Mouse (Mus musculus) hindbrain, embryonic 14.5 days (tissue): ENCODE measurements around the gene Nfu1. TPM values are rescaled to one million over a fixed set of nuclear protein-coding genes. Genes with fewer than 3 reads are reported as not detected.
"Not testable (repeated sequence)": the region's sequence is repeated elsewhere in the genome, so short reads cannot be mapped to it uniquely, and the experiment has no call there.

Experiments
- ATAC-seq: fragments of 200-750 bp; cut with Nextera tagmentation; 2 replicates; pipeline ENCODE4 v1.8.0; 2017; ENCODE audit warnings: moderate number of reproducible peaks, mild to moderate bottlenecking, moderate TSS enrichment, moderate library complexity; ENCODE audit not compliant: low FRiP score
- DNase-seq: peaks from one replicate; pipeline ENCODE4 v3.0.0-alpha.2; 2015; ENCODE audit warnings: low spot score
- H3K27ac ChIP-seq: fragments of 300-500 bp; sonication (generic); 2 replicates; pipeline ENCODE4 v1.5.1; 2014; ENCODE audit warnings: mild to moderate bottlenecking, moderate library complexity
- H3K27me3 ChIP-seq: fragments of 300-500 bp; sonication (generic); 2 replicates; pipeline ENCODE4 v1.6.1; 2014; ENCODE audit warnings: mild to moderate bottlenecking, low read length, mixed read lengths; ENCODE audit not compliant: control insufficient read depth, insufficient read depth
- H3K36me3 ChIP-seq: fragments of 300-500 bp; sonication (generic); replicated peaks from 2 replicates; pipeline ENCODE4 v1.6.1; 2014; ENCODE audit not compliant: control insufficient read depth, insufficient read depth
- H3K4me1 ChIP-seq: fragments of 300-500 bp; sonication (generic); replicated peaks from 2 replicates; pipeline ENCODE4 v1.6.1; 2014; ENCODE audit warnings: antibody characterized with exemption, low read length, mixed read lengths; ENCODE audit not compliant: control insufficient read depth, insufficient read depth
- H3K4me2 ChIP-seq: fragments of 300-500 bp; sonication (generic); replicated peaks from 2 replicates; pipeline ENCODE4 v1.6.1; 2014; ENCODE audit warnings: mild to moderate bottlenecking, moderate library complexity
- H3K4me3 ChIP-seq: fragments of 300-500 bp; sonication (generic); replicated peaks from 2 replicates; pipeline ENCODE4 v1.5.1; 2014; ENCODE audit warnings: mild to moderate bottlenecking, low read length
- H3K9ac ChIP-seq: fragments of 300-500 bp; sonication (generic); 2 replicates; pipeline ENCODE4 v1.6.1; 2014
- H3K9me3 ChIP-seq: fragments of 300-500 bp; sonication (generic); 2 replicates; pipeline ENCODE4 v1.6.1; 2016; ENCODE audit warnings: low read length; ENCODE audit not compliant: control insufficient read depth
- WGBS: fragments of 180-500 bp; shearing (Covaris S2); extraction: QIAGEN DNeasy Blood & Tissue Kit; methylation state at CpG from one replicate; pipeline ENCODE4 v1.1.7; 2014; 5-methylcytosine and 5-hydroxymethylcytosine counted together
- polyA plus RNA-seq: library from polyadenylated mRNA; unstranded; fragments of >200 nt; fragmentation: Nextera tagmentation; extraction: Ambion mirVana; gene quantifications from 2 replicates; pipeline ENCODE4 v1.2.1, GENCODE M21; 2014

The Nfu1 gene
- polyA plus RNA-seq, 1 experiment from 2014 or later: 146 TPM

DNA sequence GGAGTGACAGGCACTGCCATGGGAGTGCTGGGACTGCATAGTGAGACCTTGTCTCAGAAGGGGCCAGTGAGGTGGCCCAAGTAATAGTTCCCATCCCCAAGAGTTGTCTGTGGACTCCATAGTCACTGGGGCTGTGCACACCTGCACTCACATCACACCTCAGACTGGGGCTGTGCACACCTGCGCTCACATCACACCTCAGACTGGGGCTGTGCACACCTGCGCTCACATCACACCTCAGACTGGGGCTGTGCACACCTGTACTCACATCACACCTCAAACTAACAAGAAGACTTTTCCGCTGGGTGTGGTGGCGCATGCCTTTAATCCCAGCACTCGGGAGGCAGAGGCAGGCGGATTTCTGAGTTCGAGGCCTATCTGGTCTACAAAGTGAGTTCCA, 39.7 kb downstream of the Nfu1 start:
- not testable (repeated sequence) for H3K9me3 ChIP-seq, H3K4me3 ChIP-seq, H3K27me3 ChIP-seq, DNase-seq, H3K27ac ChIP-seq, H3K4me1 ChIP-seq, H3K9ac ChIP-seq, H3K4me2 ChIP-seq, ATAC-seq
- WGBS: 97% methylated on average over 7 of the region's 7 CpGs
- H3K36me3 ChIP-seq: peaks cover 36% of the 10 kb centered on the region

DNA sequence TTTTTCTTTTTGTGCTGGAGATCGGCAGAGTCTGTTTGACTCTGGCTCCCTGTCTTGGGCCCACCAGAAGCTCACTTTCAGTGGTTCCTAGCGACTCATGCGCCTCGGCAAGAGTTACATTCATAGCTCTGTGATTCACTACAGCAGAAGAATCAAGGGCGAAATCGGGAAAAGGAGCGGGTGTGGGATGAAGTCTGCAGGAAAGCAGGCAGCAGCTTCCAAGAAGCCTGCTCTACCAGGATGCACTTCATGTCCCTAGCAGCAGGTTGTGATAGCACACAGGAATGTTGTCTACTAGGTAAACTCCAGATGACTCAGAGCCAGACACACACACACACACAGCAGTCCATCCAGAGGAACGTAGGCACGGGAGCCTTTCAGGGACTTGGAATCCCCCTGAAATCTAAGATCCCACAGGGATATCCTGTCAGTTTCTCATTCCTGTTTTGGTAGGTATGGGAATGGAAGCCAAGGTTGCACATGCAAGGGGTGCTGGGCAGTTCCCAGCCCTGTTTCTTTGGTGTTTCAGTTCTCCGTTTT, 42.9 kb downstream of the Nfu1 start:
- Histone ChIP-seq H3K9me3 (no peaks in the 10 kb centered on the region), H3K9ac (no peak overlapping the region), H3K4me2 (no peak overlapping the region), H3K36me3 (peaks cover 66% of the 10 kb centered on the region), H3K27me3 (no peaks in the 10 kb centered on the region), H3K27ac (no peak overlapping the region), H3K4me1 (no peaks in the 10 kb centered on the region), H3K4me3 (no peak overlapping the region)
- DNase-seq (no peak), ATAC-seq (no peak)
- WGBS: 91% methylated on average over 10 of the region's 10 CpGs

DNA sequence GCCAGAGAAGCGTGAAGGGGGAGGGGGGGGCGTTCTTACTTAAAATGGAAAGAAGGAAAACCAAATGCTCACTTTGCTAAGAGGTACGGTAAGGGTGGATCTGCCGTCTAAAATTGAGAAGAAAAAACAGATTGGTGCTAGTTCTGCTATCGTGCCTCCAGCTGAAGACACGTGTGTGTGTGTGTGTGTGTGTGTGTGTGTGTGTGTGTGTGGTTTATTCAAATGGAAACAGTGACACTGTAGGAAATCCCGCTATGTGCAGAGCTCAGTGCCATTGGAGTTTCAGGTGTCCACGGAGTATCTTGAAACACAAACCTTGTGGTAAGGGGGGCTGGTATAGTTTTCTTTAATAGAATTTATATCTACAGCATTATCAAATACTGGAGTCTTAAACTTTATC, 45.2 kb downstream of the Nfu1 start:
- DNase-seq: no peak
- Histone ChIP-seq H3K9ac (no peak overlapping the region), H3K27ac (no peak overlapping the region), H3K36me3 (peaks cover 80% of the 10 kb centered on the region), H3K27me3 (no peaks in the 10 kb centered on the region), H3K9me3 (no peaks in the 10 kb centered on the region), H3K4me2 (no peak overlapping the region), H3K4me3 (no peak overlapping the region), H3K4me1 (no peaks in the 10 kb centered on the region)
- no peak for ATAC-seq
- WGBS: 88% methylated on average over 8 of the region's 8 CpGs

DNA sequence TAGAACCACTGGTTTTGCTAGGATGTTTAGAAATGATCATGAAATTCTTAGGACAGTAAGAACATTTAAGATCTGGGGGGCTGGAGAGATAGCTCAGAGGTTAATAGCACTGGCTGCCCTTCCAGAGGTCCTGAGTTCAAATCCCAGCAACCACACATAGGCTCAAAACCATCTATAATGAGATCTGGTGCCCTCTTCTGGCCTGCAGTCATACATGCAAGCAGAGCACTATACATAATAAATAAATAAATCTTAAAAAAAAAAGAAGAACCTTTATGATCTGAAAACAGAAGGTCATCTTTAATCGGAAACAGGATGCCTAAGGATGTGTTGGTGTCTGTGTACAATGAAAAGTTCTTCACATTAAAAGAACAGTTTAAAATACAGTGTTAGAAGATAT, 50.7 kb downstream of the Nfu1 start:
- Histone ChIP-seq H3K36me3 (peaks cover 96% of the 10 kb centered on the region), H3K27ac (no peak overlapping the region), H3K27me3 (no peaks in the 10 kb centered on the region), H3K4me2 (no peak overlapping the region), H3K9ac (no peak overlapping the region), H3K4me3 (no peak overlapping the region), H3K9me3 (no peaks in the 10 kb centered on the region), H3K4me1 (no peaks in the 10 kb centered on the region)
- no peak for ATAC-seq
- 98% methylated on average over 1 of the region's 1 CpGs for WGBS
- DNase-seq: no peak

DNA sequence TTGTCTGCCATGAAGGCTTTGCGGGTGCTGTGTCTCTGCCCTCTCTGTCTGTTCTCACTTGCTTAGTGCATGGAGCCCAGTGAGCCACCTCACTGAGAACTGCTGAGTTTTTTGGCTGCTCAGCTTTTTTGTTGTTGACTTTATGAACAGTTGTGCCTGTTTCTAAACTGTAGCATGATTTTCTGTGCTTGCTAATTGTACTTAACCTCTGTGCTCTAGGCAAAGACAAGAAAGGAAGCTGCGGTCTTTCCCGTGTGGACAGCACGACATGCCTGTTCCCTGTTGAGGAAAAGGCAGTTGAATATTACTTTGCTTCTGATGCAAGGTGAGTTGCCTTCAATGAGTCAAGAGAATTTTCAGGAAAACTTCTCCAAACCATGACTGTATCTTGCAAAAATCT, 54.5 kb downstream of the Nfu1 start:
- H3K27me3 ChIP-seq: no peaks in the 10 kb centered on the region
- H3K27ac ChIP-seq: no peak overlapping the region
- ATAC-seq (no peak), DNase-seq (no peak)
- no peak overlapping the region for H3K4me2 ChIP-seq
- 91% methylated on average over 4 of the region's 4 CpGs for WGBS
- H3K4me1 ChIP-seq: no peaks in the 10 kb centered on the region
- no peaks in the 10 kb centered on the region for H3K9me3 ChIP-seq
- no peak overlapping the region for H3K4me3 ChIP-seq
- peaks cover 98% of the 10 kb centered on the region for H3K36me3 ChIP-seq
- H3K9ac ChIP-seq: no peak overlapping the region

DNA sequence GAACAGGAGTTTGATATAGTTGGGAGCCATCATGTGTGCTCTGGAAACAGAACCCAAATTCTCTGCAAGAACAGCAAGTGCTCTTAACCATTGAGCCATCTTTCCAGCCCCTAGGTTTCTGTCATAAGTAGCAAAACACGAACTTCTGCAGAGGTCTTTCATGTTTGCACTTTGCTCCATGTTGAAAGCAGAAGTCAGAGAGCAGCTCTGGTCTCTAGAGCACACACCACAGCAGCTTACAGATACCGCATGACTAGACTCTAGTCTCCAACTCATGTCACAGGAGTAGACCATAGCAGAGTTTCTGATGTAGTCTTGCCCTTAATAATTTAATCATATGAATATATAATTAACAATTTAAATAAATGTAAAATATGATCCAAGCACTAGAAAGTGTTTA, 59.2 kb downstream of the Nfu1 start:
- ATAC-seq (no peak), DNase-seq (no peak)
- H3K9me3 ChIP-seq: no peaks in the 10 kb centered on the region
- no peak overlapping the region for H3K27ac ChIP-seq
- no peak overlapping the region for H3K4me2 ChIP-seq
- no peak overlapping the region for H3K4me3 ChIP-seq
- no peak overlapping the region for H3K9ac ChIP-seq
- peaks cover 96% of the 10 kb centered on the region for H3K36me3 ChIP-seq
- 92% methylated on average over 2 of the region's 2 CpGs for WGBS
- H3K4me1 ChIP-seq: no peaks in the 10 kb centered on the region
- no peaks in the 10 kb centered on the region for H3K27me3 ChIP-seq

DNA sequence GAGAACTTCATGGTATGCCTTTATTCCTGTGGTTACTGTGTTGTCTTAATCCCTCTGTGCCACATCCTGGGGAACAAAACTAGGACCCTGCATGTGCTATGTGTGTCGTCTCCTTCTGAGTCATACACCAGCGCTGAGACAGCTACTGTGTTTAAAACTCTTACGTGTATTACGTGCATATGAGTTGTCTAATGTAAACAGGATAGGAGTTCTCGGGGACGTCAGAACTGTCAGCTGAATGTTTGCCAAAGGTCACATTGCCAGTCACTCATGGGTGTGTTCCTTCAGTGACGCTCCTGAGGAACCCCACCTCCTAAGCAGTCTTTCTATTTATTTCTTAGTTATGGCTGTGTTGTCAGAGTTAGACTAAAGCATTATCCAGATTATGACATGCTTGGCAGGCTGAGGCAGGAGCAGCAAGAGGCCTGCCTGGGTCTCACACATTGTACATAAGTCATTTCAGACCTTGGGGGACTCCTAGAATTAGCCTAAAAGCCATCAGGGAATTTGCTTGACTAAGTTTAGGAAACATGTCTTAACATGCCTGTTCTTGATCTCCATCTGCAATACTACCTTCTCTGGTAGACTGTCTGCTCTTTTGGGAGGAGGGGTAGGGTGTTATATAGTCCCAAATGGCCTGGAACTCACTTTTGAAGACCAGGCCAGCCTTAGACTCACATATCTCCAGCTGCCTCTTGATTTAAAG, 60.3 kb downstream of the Nfu1 start:
- Histone ChIP-seq H3K27me3 (no peaks in the 10 kb centered on the region), H3K36me3 (peaks cover 96% of the 10 kb centered on the region), H3K27ac (no peak overlapping the region), H3K4me1 (no peaks in the 10 kb centered on the region), H3K4me3 (no peak overlapping the region), H3K9me3 (no peaks in the 10 kb centered on the region), H3K4me2 (no peak overlapping the region), H3K9ac (no peak overlapping the region)
- no peak for ATAC-seq
- WGBS: 91% methylated on average over 7 of the region's 7 CpGs
- DNase-seq: no peak

DNA sequence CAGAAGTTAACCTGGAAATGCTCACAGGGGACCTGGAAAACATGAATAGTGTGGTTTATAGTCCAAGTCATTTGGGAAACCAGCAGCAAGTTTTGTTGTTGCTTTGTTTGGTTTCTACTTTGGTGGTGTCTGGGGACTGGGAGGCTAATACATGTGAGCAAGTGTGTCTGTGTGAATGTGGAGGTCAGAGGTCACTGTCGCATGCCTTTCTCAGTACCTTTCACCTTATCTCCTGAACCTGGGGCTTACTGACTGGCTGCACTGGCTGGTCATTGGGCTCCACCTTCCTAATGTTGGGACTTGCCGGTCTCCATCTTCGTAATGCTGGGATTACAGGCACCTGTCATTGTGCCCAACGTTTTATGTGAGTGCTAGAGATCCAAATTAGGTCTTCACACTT, 61.6 kb downstream of the Nfu1 start:
- WGBS: 91% methylated on average over 4 of the region's 4 CpGs
- no peaks in the 10 kb centered on the region for H3K27me3 ChIP-seq
- H3K4me1 ChIP-seq: no peaks in the 10 kb centered on the region
- ATAC-seq: no peak
- no peak overlapping the region for H3K9ac ChIP-seq
- no peak overlapping the region for H3K27ac ChIP-seq
- H3K9me3 ChIP-seq: no peaks in the 10 kb centered on the region
- H3K4me3 ChIP-seq: no peak overlapping the region
- DNase-seq: no peak
- H3K4me2 ChIP-seq: no peak overlapping the region
- H3K36me3 ChIP-seq: peaks cover 84% of the 10 kb centered on the region

DNA sequence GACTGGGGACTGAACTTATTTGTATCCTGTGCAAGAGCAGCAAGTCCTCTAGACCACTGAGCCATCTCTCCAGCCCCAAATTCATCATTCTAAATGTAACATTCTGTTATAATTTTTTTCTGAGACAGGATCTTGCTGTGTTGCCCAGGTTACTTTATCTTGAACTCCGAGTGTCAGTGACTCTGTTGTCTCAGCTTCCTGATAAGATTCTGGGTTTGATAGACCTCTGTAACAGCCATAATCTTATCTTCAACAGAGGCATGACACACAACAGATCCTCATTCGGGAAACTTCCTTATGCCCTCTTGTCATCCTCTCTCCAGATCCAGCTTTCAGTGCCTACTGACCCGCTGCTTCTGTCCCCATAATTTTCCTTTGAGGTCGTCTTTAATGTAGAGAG, 63.7 kb downstream of the Nfu1 start:
- Histone ChIP-seq H3K9me3 (no peaks in the 10 kb centered on the region), H3K27me3 (no peaks in the 10 kb centered on the region), H3K9ac (no peak overlapping the region), H3K27ac (no peak overlapping the region), H3K4me2 (no peak overlapping the region), H3K36me3 (peaks cover 82% of the 10 kb centered on the region), H3K4me3 (no peak overlapping the region), H3K4me1 (no peaks in the 10 kb centered on the region)
- WGBS: 91% methylated on average over 4 of the region's 4 CpGs
- DNase-seq (no peak), ATAC-seq (no peak)
